Mouse (Mus musculus) layer of hippocampus, postnatal 10 days (tissue): ENCODE data around the gene Odr4. TPM values are rescaled to one million over a fixed set of nuclear protein-coding genes. Genes with fewer than 3 reads are reported as not detected.

ENCODE experiments used
- total RNA-seq, 2 experiments: library from RNA; stranded (reverse); gene quantifications; 2 replicates each; pipeline ENCODE4 v1.2.3; 2021

The Odr4 gene
- total RNA-seq, 2 experiments from 2014 or later = 38.6 to 44.1 TPM

Other genes starting within 250 kb of the Odr4 start
- gene Pdc, start 73.7 kb downstream of the Odr4 start, total RNA-seq = not detected
- gene Tpr, start 242 bp downstream of the Odr4 start, total RNA-seq = 100 to 1,000 TPM; 119 to 124 TPM
- 1 to 10 TPM in 1 of 2 experiments, not detected in 1; 2.0 TPM for gene Prg4, start 73.1 kb upstream of the Odr4 start, total RNA-seq